Mouse (Mus musculus) megakaryocyte, embryonic 14.5 days (primary cell): ENCODE measurements around the gene Tmem182. TPM values are rescaled to one million over a fixed set of nuclear protein-coding genes. Genes with fewer than 3 reads are reported as not detected.

Source experiments
- H3K27me3 ChIP-seq: replicated peaks from 2 replicates; pipeline ENCODE3; 2012; ENCODE audit warnings: inconsistent platforms
- H3K36me3 ChIP-seq: replicated peaks from 2 replicates; pipeline ENCODE3; 2012; ENCODE audit warnings: low read length, inconsistent platforms, mixed read lengths
- H3K4me1 ChIP-seq: 2 replicates; pipeline ENCODE4 v1.6.1; 2012; ENCODE audit warnings: inconsistent platforms
- H3K4me3 ChIP-seq: replicated peaks from 2 replicates; pipeline ENCODE3; 2012; ENCODE audit warnings: moderate library complexity, mild to moderate bottlenecking, inconsistent platforms
- H3K9me3 ChIP-seq: 2 replicates; pipeline ENCODE4 v1.6.1; 2012; ENCODE audit warnings: inconsistent platforms
- FLI1 ChIP-seq: IDR thresholded peaks from 2 replicates; pipeline ENCODE4 v1.6.1; 2012; ENCODE audit warnings: low read length, inconsistent platforms, mixed read lengths
- GATA1 ChIP-seq: IDR thresholded peaks from 3 replicates; pipeline ENCODE4 v1.6.1; 2012; ENCODE audit warnings: mixed read lengths, low read length, inconsistent platforms, borderline replicate concordance
- polyA plus RNA-seq: library from polyadenylated mRNA; stranded (reverse); fragments of >175 nt; gene quantifications from 2 replicates; pipeline ENCODE4 v1.2.3, GENCODE M21; 2012; ENCODE audit warnings: low replicate concordance; ENCODE audit not compliant: insufficient read depth

Gene Tmem182
- polyA plus RNA-seq, 1 experiment = not detected

DNA sequence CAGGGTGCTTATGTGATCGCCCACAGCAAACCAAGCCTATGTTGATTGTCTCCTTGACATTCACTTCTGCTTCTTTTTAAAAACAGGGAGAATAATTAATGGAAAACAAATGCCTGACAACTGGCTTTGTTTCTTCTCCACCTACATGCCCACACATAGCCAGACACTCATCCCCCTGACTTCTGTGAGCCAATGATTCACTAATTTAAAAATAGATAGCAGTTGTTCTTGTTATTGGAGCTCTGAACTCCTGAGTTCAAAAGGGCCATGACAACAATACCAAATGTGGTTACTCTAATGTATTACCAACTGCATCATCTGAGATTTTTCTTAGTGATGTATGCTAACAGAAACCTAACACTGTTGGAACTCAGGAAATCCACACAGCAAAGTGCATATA lies 49.9 kb downstream of the Tmem182 start:
- no peaks in the 10 kb centered on the region for H3K27me3 ChIP-seq
- no peak for TF ChIP-seq GATA1
- no peak for TF ChIP-seq FLI1
- no peak overlapping the region for H3K4me3 ChIP-seq
- no peaks in the 10 kb centered on the region for H3K4me1 ChIP-seq
- H3K36me3 ChIP-seq = no peaks in the 10 kb centered on the region
- H3K9me3 ChIP-seq = peaks cover 5% of the 10 kb centered on the region

- Histone ChIP-seq H3K4me1 (no peaks in the 10 kb centered on the region), H3K36me3 (no peaks in the 10 kb centered on the region), H3K9me3 (peaks cover 5% of the 10 kb centered on the region), H3K4me3 (no peak overlapping the region), H3K27me3 (no peaks in the 10 kb centered on the region)
- TF ChIP-seq GATA1 (no peak), FLI1 (no peak)
Observed at GRCm38 (mm10) chr1:40856846-40857636, 51.6 kb downstream of the Tmem182 start.

DNA sequence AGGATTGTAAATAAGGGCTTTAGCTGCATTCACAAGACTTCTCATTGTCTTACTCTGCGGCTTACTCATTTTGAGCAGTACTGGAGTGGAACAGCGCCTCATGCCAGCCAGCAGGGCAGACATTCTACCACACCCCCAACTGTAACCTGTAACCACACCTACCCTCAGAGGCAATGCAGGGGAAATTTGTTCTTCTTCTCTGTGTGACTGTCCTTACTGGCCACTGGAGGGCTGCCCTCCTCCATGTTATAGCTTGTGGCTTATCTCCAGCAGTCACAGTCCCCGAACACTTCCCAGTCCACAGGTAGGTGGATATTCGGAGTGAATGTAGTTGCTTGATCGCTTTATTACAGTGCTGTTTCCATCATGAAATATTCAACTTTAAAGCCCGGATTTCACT lies 59.6 kb downstream of the Tmem182 start:
- TF ChIP-seq GATA1 (no peak), FLI1 (no peak)
- Histone ChIP-seq H3K27me3 (no peaks in the 10 kb centered on the region), H3K4me1 (no peaks in the 10 kb centered on the region), H3K9me3 (peaks cover 8% of the 10 kb centered on the region), H3K4me3 (no peak overlapping the region), H3K36me3 (no peaks in the 10 kb centered on the region)

- no peaks in the 10 kb centered on the region for H3K27me3 ChIP-seq
- no peak overlapping the region for H3K4me3 ChIP-seq
- H3K4me1 ChIP-seq = no peaks in the 10 kb centered on the region
- peaks cover 8% of the 10 kb centered on the region; the same call in 1 of the 2 replicates for H3K9me3 ChIP-seq
- TF ChIP-seq GATA1 (no peak), FLI1 (no peak)
- no peaks in the 10 kb centered on the region for H3K36me3 ChIP-seq
Observed at GRCm38 (mm10) chr1:40867106-40867505, 61.7 kb downstream of the Tmem182 start.

DNA sequence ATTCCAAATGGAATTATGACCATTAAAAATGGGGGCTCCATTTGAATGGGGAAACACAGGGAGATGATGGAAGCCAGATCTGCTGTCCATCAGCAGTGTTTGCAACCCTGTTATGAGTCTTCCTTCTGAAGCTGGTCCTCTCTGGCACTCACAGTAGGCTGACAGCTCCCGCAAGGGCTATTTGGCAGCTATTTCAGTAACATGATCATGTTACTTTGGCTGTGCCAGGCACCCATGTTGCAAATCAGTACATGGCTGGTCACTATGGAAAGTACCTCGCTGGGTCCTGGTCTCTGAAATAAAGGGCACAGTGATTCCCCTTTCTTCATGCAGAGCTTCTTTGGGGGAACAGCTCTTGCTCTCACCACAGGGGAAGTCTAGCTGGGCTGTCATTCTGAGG lies 62.2 kb downstream of the Tmem182 start:
- Histone ChIP-seq H3K9me3 (peaks cover 8% of the 10 kb centered on the region; the same call in 1 of the 2 replicates), H3K4me3 (no peak overlapping the region), H3K4me1 (no peaks in the 10 kb centered on the region), H3K36me3 (no peaks in the 10 kb centered on the region), H3K27me3 (no peaks in the 10 kb centered on the region)
- TF ChIP-seq FLI1 (no peak), GATA1 (no peak)

DNA sequence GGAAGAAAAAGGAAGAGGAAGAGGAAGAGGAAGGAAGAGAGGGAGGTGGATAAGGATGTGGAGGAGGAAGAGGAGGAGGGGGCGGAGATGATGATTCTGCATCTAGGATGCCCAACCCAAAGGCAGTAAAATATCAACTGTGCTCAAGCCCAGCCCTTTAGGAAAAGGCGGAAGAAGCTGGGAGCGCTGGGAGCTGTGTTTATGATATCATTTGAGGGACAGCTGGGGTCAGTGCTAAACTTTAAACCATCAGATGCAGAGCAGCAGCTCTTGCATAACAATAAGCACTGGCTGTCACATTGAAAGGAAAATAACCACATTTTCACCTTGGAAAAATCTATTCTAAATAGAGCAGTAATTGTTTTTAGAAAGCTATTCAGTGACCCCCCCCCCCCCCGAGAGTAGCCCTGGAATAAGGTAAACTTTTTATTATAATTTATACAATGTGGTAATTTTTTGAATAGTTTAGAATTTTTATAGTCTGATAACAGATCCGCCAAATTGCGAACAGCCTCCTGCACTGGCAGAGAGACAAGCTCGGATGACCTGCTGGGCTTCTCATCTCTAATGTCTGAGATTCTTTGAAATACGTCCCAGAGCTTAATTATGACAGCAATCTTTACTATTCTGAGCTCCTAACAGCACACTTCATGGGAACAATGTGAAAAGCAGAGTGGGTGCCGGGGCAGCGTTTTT lies 68.5 kb downstream of the Tmem182 start:
- Histone ChIP-seq H3K4me3 (no peak overlapping the region), H3K4me1 (no peaks in the 10 kb centered on the region), H3K27me3 (no peaks in the 10 kb centered on the region), H3K9me3 (no peaks in the 10 kb centered on the region), H3K36me3 (no peaks in the 10 kb centered on the region)
- TF ChIP-seq GATA1 (no peak), FLI1 (no peak)

DNA sequence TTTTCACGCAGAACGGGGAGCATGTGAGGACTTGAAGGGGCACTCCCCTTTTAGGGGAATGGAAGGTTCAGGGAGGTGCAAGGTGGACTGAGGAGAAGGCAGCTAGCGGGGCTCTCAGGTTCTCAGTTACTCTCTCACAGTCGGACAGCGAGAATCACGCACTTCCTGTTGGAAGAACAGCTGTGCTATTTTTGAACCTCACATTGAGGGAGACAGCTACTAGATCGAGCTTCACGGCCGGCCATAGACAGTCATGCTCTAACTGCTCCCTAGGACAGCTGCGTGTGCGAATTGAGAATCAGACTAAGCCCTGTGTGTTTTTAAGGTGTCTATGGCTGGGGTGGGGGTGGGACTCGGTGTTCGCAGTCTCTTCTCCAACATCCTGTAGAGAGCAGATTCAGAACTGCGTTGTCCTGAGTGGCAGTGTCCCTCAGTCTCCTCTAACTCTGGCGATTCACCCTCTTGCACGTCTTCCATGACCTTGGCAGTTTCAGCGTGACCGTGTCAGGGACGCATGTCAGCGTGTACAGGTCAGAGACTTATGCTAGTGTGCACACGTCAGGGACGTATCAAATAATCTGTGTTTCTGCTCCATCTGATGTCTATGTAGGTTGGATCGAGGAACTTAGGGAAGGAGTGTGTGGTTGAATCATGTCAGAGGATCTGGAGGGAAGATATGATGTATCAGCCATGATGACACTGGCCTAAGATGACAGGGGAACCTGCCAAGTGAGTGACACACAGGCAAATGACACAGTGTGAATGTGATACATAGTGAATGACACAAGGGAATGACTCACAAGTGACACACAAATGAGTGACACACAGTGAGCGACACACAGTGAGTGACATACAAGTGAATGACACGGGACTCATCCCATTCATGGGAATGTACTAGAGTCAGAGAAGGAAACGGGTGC lies 69.3 kb downstream of the Tmem182 start:
- TF ChIP-seq GATA1 (no peak), FLI1 (no peak)
- Histone ChIP-seq H3K36me3 (no peaks in the 10 kb centered on the region), H3K27me3 (no peaks in the 10 kb centered on the region), H3K4me3 (no peak overlapping the region), H3K4me1 (no peaks in the 10 kb centered on the region), H3K9me3 (no peaks in the 10 kb centered on the region)

- H3K9me3 ChIP-seq = no peaks in the 10 kb centered on the region
- no peaks in the 10 kb centered on the region for H3K27me3 ChIP-seq
- no peaks in the 10 kb centered on the region for H3K4me1 ChIP-seq
- TF ChIP-seq FLI1 (no peak), GATA1 (no peak)
- H3K4me3 ChIP-seq = no peak overlapping the region
- H3K36me3 ChIP-seq = no peaks in the 10 kb centered on the region
Observed at GRCm38 (mm10) chr1:40879051-40879450, 73.7 kb downstream of the Tmem182 start.

DNA sequence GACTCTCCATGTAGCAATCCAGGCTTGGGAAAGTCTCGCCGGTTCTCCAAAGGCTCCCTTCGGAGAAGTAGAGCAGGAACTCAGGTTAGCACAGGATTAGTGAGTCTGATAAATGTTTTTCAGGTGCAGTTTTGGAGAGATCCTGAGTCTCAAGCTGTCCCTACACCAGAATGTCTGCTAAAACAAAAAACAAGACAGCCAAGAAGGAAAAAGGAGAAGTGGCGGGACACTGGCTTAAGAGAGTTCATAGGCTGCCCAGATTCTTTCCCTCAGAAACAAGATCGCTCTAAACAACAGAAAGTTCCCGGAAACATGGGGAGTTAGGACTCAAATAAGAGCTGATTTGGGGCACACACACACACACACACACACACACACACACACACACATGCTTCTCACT lies 74.1 kb downstream of the Tmem182 start:
- Histone ChIP-seq H3K36me3 (no peaks in the 10 kb centered on the region), H3K4me3 (no peak overlapping the region), H3K27me3 (no peaks in the 10 kb centered on the region), H3K9me3 (no peaks in the 10 kb centered on the region), H3K4me1 (no peaks in the 10 kb centered on the region)
- TF ChIP-seq GATA1 (no peak), FLI1 (no peak)

DNA sequence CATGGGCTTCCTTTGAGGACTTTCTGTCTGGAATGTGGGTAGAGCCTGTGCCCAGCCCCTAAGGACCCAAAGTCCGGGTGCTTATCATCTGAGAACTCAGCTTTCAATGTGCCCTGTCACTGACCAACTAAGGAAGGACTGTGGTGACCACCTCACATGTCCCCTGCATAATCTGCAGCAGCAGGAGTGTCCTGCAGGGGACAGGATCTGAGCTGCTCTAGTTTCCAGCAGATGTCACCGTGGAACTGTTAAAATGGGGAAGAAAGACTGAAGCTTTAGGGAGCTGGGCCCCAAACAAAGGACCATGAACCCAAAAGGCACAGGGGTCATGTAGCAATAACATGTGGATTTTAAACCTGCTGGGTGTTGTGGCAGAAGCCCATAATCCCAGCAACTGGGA lies 75.1 kb downstream of the Tmem182 start:
- TF ChIP-seq GATA1 (no peak), FLI1 (no peak)
- H3K9me3 ChIP-seq = no peaks in the 10 kb centered on the region

More for the DNA sequence above, 75.1 kb downstream of the Tmem182 start:
- Histone ChIP-seq H3K27me3 (no peaks in the 10 kb centered on the region), H3K4me3 (no peak overlapping the region), H3K36me3 (no peaks in the 10 kb centered on the region), H3K4me1 (no peaks in the 10 kb centered on the region)
